In the genomic region with DNA sequence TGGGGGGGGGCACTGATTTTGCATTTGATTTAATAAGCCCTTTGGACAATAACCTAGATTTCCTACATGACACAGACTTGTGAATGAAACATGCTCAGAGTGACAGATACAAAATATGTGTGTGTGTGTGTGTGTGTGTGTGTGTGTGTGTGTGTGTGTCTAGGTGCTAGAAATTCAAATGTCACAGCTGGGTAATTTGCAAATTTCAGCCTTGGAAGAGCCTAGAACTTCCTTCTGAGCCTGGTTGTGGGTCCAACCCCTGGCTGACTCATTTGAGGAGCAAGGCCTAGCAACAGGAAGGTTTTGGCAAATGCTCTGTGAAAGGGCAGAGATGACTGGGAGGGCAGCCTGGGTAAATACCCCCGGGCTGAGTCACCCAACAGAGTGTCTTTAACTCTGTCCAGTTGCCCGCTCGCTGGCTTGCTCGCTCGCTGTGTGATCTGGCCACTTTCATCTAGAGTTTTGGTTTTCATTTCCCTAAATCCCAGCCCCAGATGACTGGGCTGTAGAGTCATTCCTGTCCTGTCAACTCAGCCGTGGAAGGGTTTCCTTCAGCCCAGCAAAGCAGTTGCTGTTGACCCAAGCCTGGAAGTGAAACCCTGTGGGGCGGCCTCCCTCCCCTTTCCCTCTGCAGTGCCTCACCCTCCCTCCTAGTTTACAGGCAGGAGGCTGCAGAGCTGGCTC, we compare ENCODE assay signal across 9 mouse cellular contexts. TPM values are rescaled to one million over a fixed set of nuclear protein-coding genes. Genes with fewer than 3 reads are reported as not detected.
DNase-seq lines count a peak whose midpoint lies in the region; TF ChIP-seq lines count a peak whose summit lies in the region.
"Had no signal": no experiment of that assay in that cellular context is flagged by ENCODE, and none has a peak within 500 bp of the region (broad histone marks: within the 10 kb centered on the region; RNA-seq: fewer than 3 reads in every experiment).

No protein-coding gene starts in this region.

- peak overlapping the region; percentile 12; the same call in 1 of the 2 replicates for H3K4me3 ChIP-seq in small intestine, adult 2 months (ENCODE audit: low read depth, low read length)
- H3K4me3 ChIP-seq: hindbrain, embryonic 15.5 days had no signal

- H3K27me3 ChIP-seq in small intestine, adult 2 months (ENCODE audit: control insufficient read depth, insufficient read depth, low read length) = no peaks in the 10 kb centered on the region
- H3K27me3 ChIP-seq: hindbrain, embryonic 15.5 days had no signal

- DNase-seq in ovary, adult 18-20 months (ENCODE audit: low spot score) = peak; percentile 61
- DNase-seq in ovary, postnatal 14 days (ENCODE audit: low spot score) = no peak
- peak; percentile 35 to 46 for DNase-seq in gastrocnemius, adult 8-10 months (ENCODE audit: low spot score in 2 of 2)
- peak; percentile 49 for DNase-seq in kidney, postnatal 10 days
- DNase-seq in right cerebral cortex, postnatal 4 days = no peak
- no peak for DNase-seq in cerebellum, adult 11 months
- no peak for DNase-seq in T-cell, adult 2 months (ENCODE audit: low spot score)

- TF ChIP-seq CTCF in small intestine, adult 2 months (IDR thresholded peaks at IDR 0.05; ENCODE audit: extremely low read depth, insufficient read length, insufficient replicate concordance, low read depth, low read length) = no peak

- peak overlapping the region; percentile 91 for H3K27ac ChIP-seq in small intestine, adult 2 months (ENCODE audit: insufficient read depth, low read depth, low read length)
- H3K27ac ChIP-seq: hindbrain, embryonic 15.5 days had no signal

- 0 out of 2 replicates have a peak, but pooled peaks have one; percentile 37 for TF ChIP-seq POLR2A in small intestine, adult 2 months (IDR thresholded peaks at IDR 0.05; ENCODE audit: low read depth, low read length)

- peaks cover 27% of the 10 kb centered on the region for H3K4me1 ChIP-seq in small intestine, adult 2 months (ENCODE audit: control insufficient read depth, insufficient read depth, insufficient read length, low read length)
- H3K4me1 ChIP-seq: hindbrain, embryonic 15.5 days had no signal

- peaks cover 14% of the 10 kb centered on the region for H3K36me3 ChIP-seq in small intestine, adult 2 months (ENCODE audit: control insufficient read depth, insufficient read depth, low read length)
- H3K36me3 ChIP-seq: hindbrain, embryonic 15.5 days had no signal

- 38% methylated on average over 7 of the region's 7 CpGs for WGBS in small intestine, adult 2 months

RNA-seq across cellular contexts. Expression of a gene that starts 38.5 kb away (rescaled TPM):
- 1 to 10 TPM; 3.0 to 4.5 (median 3.7) TPM for total RNA-seq in gastrocnemius, adult 8-10 months (2022)
- 10.7 and 32.0 TPM in 2 replicates for polyA plus RNA-seq in small intestine, adult 2 months (2012; rRNA removed)

RNA-seq across cellular contexts. Expression of a gene that starts 42.6 kb away (rescaled TPM):
- total RNA-seq in gastrocnemius, adult 8-10 months (2022) = 10 to 100 TPM; 76.0 to 91.9 (median 89.6) TPM
- polyA plus RNA-seq in small intestine, adult 2 months (2012; rRNA removed) = 51.1 and 114 TPM in 2 replicates

Comparison
In these comparisons a context has a peak if more than half of its experiments do, and no peak if none do; other contexts are left out.
1. DNase-seq: peak in ovary, adult 18-20 months (single experiment), gastrocnemius, adult 8-10 months (2 of 2) and kidney, postnatal 10 days (single experiment); none in ovary, postnatal 14 days (single experiment), right cerebral cortex, postnatal 4 days (single experiment), cerebellum, adult 11 months (single experiment) and T-cell, adult 2 months (single experiment).